ENCODE assay signal across 9 mouse cellular contexts in genomic region chr15:76998878-76999588, GRCm38 (mm10). TPM values are rescaled to one million over a fixed set of nuclear protein-coding genes. Genes with fewer than 3 reads are reported as not detected.
A peak's percentile ranks its signal among the peaks of the same experiment; 100 is the strongest.
DNase-seq lines count a peak whose midpoint lies in the region; ATAC-seq and TF ChIP-seq lines count a peak whose summit lies in the region.
"Had no signal": no experiment of that assay in that cellular context is flagged by ENCODE, and none has a peak within 500 bp of the region (broad histone marks: within the 10 kb centered on the region; RNA-seq: fewer than 3 reads in every experiment).

No protein-coding gene starts in this region.

- TF ChIP-seq POLR2A in heart, adult 2 months (IDR thresholded peaks at IDR 0.05; ENCODE audit: insufficient read depth, low read depth, low read length): 0 out of 2 replicates have a peak, but pooled peaks have one; percentile 14

- peak; percentile 24 to 26 for DNase-seq in cerebellum, adult 18-20 months
- DNase-seq in cerebellum, adult 11-12 months: no peak
- no peak for DNase-seq in midbrain, embryonic 10.5 days (ENCODE audit: low spot score)
- DNase-seq in heart, adult 2 months: peak; percentile 45 to 69
- DNase-seq in kidney, postnatal 4 days: peak; percentile 29 to 51

- no peaks in the 10 kb centered on the region for H3K36me3 ChIP-seq in midbrain, embryonic 13.5 days
- no peaks in the 10 kb centered on the region for H3K36me3 ChIP-seq in midbrain, embryonic 10.5 days
- no peaks in the 10 kb centered on the region for H3K36me3 ChIP-seq in heart, adult 2 months (ENCODE audit: control insufficient read depth, insufficient read depth, low read length)

- H3K9me3 ChIP-seq in midbrain, embryonic 13.5 days: no peaks in the 10 kb centered on the region
- peaks cover 3% of the 10 kb centered on the region; the same call in 1 of the 2 replicates for H3K9me3 ChIP-seq in midbrain, embryonic 10.5 days (replicated peaks)

- peaks cover 3% of the 10 kb centered on the region; the same call in 1 of the 2 replicates for H3K4me1 ChIP-seq in midbrain, embryonic 13.5 days (replicated peaks)
- H3K4me1 ChIP-seq in midbrain, embryonic 10.5 days: 0 out of 2 replicates have a peak, but pooled peaks cover 4% of the 10 kb centered on the region
- no peaks in the 10 kb centered on the region; the same call in 1 of the 2 replicates for H3K4me1 ChIP-seq in heart, adult 2 months (ENCODE audit: control insufficient read depth, insufficient read depth, low read length)

- ATAC-seq in midbrain, embryonic 13.5 days: no peak
- no peak for ATAC-seq in erythroid progenitor cell, adult 5-6 weeks (replicated peaks; ENCODE audit: low FRiP score, poor library complexity, severe bottlenecking)
- ATAC-seq in megakaryocyte progenitor cell, adult 5-6 weeks (replicated peaks; ENCODE audit: poor library complexity): no peak

- no peaks in the 10 kb centered on the region for H3K79me2 ChIP-seq in heart, adult 2 months (replicated peaks; ENCODE audit: control insufficient read depth, insufficient read depth, low read length)

- no peak overlapping the region for H3K9ac ChIP-seq in midbrain, embryonic 13.5 days (replicated peaks)
- H3K9ac ChIP-seq in heart, adult 2 months (ENCODE audit: low read depth, low read length): no peak overlapping the region

- peak; percentile 59 for TF ChIP-seq CTCF in heart, adult 2 months (IDR thresholded peaks at IDR 0.05)

- H3K27me3 ChIP-seq in midbrain, embryonic 13.5 days: 0 out of 2 replicates have a peak, but pooled peaks cover 9% of the 10 kb centered on the region
- peaks cover 14% of the 10 kb centered on the region for H3K27me3 ChIP-seq in midbrain, embryonic 10.5 days (ENCODE audit: low read depth, poor library complexity, severe bottlenecking)
- H3K27me3 ChIP-seq in heart, adult 2 months (ENCODE audit: control insufficient read depth, insufficient read depth, low read length): no peaks in the 10 kb centered on the region

- H3K4me3 ChIP-seq in midbrain, embryonic 13.5 days (replicated peaks): no peak overlapping the region
- no peak overlapping the region for H3K4me3 ChIP-seq in midbrain, embryonic 10.5 days
- no peak overlapping the region for H3K4me3 ChIP-seq in heart, adult 2 months

- intact Hi-C loops in heart, adult 2 months (cut with DNase I): no loop called here

- 0 out of 2 replicates have a peak overlapping the region, but pooled peaks have one; percentile 13 for H3K4me2 ChIP-seq in midbrain, embryonic 13.5 days (replicated peaks)

- WGBS in midbrain, embryonic 13.5 days: 48% methylated on average over 21 of the region's 21 CpGs
- WGBS in midbrain, embryonic 10.5 days: 59% methylated on average over 21 of the region's 21 CpGs
- WGBS in heart, adult 2 months: 33% methylated on average over 21 of the region's 21 CpGs

- no peak for TF ChIP-seq EP300 in heart, adult 2 months (IDR thresholded peaks at IDR 0.05; ENCODE audit: insufficient read depth, low read depth, low read length)

- H3K27ac ChIP-seq in midbrain, embryonic 13.5 days: no peak overlapping the region
- H3K27ac ChIP-seq in midbrain, embryonic 10.5 days (replicated peaks): no peak overlapping the region
- H3K27ac ChIP-seq in heart, adult 2 months: peak overlapping the region; percentile 43

RNA-seq across cellular contexts. Expression of gene Apol6, which starts 45.5 kb away (rescaled TPM):
- polyA plus RNA-seq in midbrain, embryonic 13.5 days (2015; fragmentation: Nextera tagmentation; extraction: Ambion mirVana): not detected in 2 replicates
- polyA plus RNA-seq in midbrain, embryonic 10.5 days (2016; fragmentation: Nextera tagmentation; extraction: Ambion mirVana): not detected in 2 replicates
- total RNA-seq in heart, adult 2 months (2021): under 1 TPM; 0.47 to 0.89 TPM
- 3.3 and 8.0 TPM in 2 replicates for polyA plus RNA-seq in heart, adult 2 months (2012; rRNA removed)
- not detected in 2 replicates for total RNA-seq in erythroid progenitor cell, adult 5-6 weeks (2015; ENCODE audit: low replicate concordance)
- total RNA-seq in erythroid progenitor cell, adult 5-6 weeks (2017; ENCODE audit: low replicate concordance): not detected in 2 replicates
- total RNA-seq in megakaryocyte progenitor cell, adult 5-6 weeks (2015): not detected in 2 replicates
- not detected in 2 replicates for total RNA-seq in megakaryocyte progenitor cell, adult 5-6 weeks (2017)
- total RNA-seq: common myeloid progenitor, adult 5-6 weeks had no signal

RNA-seq across cellular contexts. Expression of gene 1110038F14Rik, which starts 50.7 kb away (rescaled TPM):
- polyA plus RNA-seq in midbrain, embryonic 13.5 days (2015; fragmentation: Nextera tagmentation; extraction: Ambion mirVana): 56.7 and 57.4 TPM in 2 replicates
- polyA plus RNA-seq in midbrain, embryonic 10.5 days (2016; fragmentation: Nextera tagmentation; extraction: Ambion mirVana): 76.4 and 79.9 TPM in 2 replicates
- total RNA-seq in heart, adult 2 months (2021): 10 to 100 TPM; 18.7 to 20.4 TPM
- 12.3 and 15.2 TPM in 2 replicates for polyA plus RNA-seq in heart, adult 2 months (2012; rRNA removed)
- total RNA-seq in erythroid progenitor cell, adult 5-6 weeks (2015; ENCODE audit: low replicate concordance): 7.9 and 9.2 TPM in 2 replicates
- total RNA-seq in erythroid progenitor cell, adult 5-6 weeks (2017; ENCODE audit: low replicate concordance): 4.6 and 11.0 TPM in 2 replicates
- total RNA-seq in megakaryocyte progenitor cell, adult 5-6 weeks (2015): 25.3 and 26.4 TPM in 2 replicates
- 32.4 and 34.2 TPM in 2 replicates for total RNA-seq in megakaryocyte progenitor cell, adult 5-6 weeks (2017)

RNA-seq across cellular contexts. Expression of gene Mb, which starts 51.4 kb away (rescaled TPM):
- not detected in 2 replicates for polyA plus RNA-seq in midbrain, embryonic 13.5 days (2015; fragmentation: Nextera tagmentation; extraction: Ambion mirVana)
- polyA plus RNA-seq in midbrain, embryonic 10.5 days (2016; fragmentation: Nextera tagmentation; extraction: Ambion mirVana): 0.16 and 0.25 TPM in 2 replicates
- total RNA-seq in heart, adult 2 months (2021): over 10,000 TPM; 17,740 to 20,311 TPM
- polyA plus RNA-seq in heart, adult 2 months (2012; rRNA removed): 16,399 and 21,043 TPM in 2 replicates
- not detected in 2 replicates for total RNA-seq in erythroid progenitor cell, adult 5-6 weeks (2015; ENCODE audit: low replicate concordance)
- not detected in 2 replicates for total RNA-seq in erythroid progenitor cell, adult 5-6 weeks (2017; ENCODE audit: low replicate concordance)
- total RNA-seq in megakaryocyte progenitor cell, adult 5-6 weeks (2015): not detected in 2 replicates
- not detected in 2 replicates for total RNA-seq in megakaryocyte progenitor cell, adult 5-6 weeks (2017)
- total RNA-seq: common myeloid progenitor, adult 5-6 weeks had no signal

Comparison
In these comparisons a context has a peak if more than half of its experiments do, and no peak if none do; other contexts are left out.
1. DNase-seq: peak in cerebellum, adult 18-20 months (2 of 2), heart, adult 2 months (2 of 2) and kidney, postnatal 4 days (2 of 2); none in cerebellum, adult 11-12 months (single experiment) and midbrain, embryonic 10.5 days (single experiment).
2. RNA of gene Mb, which starts 51.4 kb away (total RNA-seq): 17,740 to 20,311 TPM in heart, adult 2 months; not detected in erythroid progenitor cell, adult 5-6 weeks and not detected in megakaryocyte progenitor cell, adult 5-6 weeks; every median in the first group is over 1,000 times any median in the second.